Mouse (Mus musculus) mouse trophoblast stem cell (cell line): ENCODE results near the gene Prune1.

Source experiments
- in situ Hi-C, 2 experiments: fragments of 300-500 bp; cut with MseI, MboI; formaldehyde crosslinking; loops; 2 replicates in 1 of 2; 3 replicates in 1 of 2; pipeline ENCODE4 v1.15.1; 2025

The Prune1 gene

DNA sequence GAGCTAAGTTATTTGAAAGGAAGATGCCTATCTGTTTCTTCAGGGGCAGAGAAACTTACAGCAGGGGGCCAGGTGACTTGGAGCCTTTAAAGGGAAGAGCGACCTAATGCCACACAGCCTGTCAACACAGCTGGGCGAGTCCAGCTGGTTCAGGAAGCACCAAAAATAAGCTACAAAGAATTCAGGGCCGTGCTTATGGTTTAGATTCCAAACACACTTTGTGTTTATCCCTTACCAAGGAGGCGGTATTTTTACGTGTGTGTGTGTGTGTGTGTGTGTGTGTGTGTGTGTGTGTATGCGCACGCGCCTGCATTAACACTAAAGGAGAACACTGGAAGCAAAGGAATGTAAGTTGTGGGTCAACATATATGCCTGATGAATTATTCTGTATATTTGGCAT is 1.1 kb downstream of the Prune1 start:
- in situ Hi-C loops = no loop called here

DNA sequence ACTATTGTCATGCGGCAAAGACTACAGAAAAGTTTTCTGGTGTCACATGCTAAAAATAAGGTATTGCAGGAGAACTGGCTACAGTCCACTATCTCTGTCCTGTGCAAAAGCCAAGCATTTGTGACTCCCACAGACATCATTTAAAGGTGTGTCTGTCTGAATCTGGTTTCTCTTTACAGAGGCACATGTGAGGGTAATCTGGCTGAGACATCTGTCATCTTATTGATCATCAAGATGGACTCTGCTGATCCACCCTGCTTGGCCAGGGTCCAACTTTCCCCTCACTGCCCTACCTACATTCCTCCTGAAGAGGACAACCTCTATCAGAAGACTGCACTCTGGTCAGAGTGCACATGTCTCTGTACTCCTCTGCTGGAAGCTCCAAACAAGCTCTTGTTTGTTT is 4.7 kb downstream of the Prune1 start:
- in situ Hi-C loops = no loop called here

DNA sequence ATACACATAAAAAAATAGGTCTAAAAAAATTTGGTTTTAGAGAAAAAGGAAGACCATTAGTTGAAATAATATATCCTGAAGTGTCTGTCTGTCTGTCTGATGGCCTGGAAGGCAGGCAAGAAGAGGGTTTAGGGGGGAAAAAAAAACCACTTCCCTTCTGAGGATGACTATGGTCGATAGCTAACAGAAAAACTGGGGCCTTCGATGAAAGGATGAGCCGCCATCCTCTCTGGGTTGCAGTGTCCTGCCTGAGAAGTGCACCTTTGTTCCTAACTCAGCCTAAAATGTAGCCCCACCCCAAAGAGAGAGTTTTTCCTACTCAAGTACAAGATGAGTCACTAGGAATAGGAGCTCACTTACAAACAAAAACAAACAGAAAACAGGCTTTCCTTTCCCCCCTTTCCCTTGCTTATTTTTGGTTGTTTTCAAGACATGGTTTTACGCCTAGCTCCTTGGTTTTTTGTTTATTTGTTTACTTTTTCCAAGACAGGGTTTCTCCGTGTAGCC is 5.4 kb downstream of the Prune1 start:
- in situ Hi-C loops = no loop called here

DNA sequence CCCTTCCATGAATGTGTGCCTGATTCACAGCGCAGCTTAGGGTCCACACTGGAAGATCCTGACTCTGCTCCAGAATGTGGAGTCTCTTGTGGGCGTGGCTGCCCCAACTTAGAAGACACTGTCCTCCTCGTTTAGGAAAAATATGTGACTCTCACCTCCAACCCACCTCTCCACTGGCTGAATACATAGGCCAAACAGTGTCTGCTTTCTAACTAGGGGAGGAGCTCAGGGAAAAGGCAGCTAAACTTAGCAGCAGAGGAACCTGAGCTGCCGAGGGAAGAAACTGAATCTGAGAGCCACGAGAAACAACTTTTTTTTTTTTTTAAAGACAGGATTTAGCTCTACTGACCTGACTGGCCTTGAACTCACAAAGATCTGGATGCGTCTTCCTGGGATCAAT is 6.7 kb downstream of the Prune1 start:
- in situ Hi-C loops = no loop called here

GRCm38 (mm10) chr3:95274453-95274852 is 7.4 kb downstream of the Prune1 start:
- in situ Hi-C loops = no loop called here

DNA sequence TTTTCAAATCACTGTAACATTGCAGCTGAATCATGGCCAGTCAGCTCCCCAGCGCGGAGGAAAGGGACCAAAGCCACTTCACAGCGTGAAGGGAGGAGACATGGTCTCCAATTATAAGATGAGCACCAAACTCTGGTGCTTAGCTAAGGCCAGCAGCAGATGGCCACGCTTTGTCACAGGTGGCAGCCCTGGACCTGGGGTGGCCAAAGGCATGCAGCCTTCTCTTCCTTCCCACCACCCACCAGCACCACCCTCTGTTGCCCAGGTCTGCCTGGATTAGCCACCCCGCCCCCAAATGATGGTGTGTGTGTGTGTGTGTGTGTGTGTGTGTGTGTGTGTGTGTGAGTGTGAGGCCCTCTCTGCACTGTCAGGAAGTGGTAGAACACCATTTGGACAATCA is 8.4 kb downstream of the Prune1 start:
- in situ Hi-C loops = no loop called here

DNA sequence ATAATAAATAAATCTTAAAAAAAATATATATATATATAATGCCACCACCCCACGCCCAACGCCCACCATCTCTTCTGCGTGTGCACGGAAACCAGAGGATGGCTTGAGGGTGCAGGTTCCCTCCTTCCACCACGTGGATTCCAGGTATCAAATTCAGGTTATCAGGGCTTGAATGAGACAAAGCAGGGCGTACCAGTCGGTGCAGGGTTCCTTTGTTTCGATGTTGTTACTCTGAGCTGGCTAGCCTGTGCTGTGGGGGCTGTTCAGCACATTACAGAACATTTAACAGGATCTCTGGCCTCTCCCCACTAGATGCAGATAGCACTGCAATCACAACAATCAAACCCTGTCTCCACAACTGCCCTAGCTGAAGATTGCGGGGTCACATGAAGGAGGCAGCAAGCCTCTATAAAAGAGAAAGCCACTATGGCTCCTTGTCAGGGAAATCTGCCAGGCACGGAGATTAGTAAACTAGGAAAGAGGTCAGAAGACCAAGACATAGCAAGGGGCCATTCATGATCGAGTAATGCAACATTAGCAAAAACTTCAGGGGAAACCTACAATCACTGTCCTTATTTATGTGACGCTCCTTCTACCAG is 11.0 kb downstream of the Prune1 start:
- in situ Hi-C loops = no loop called here

DNA sequence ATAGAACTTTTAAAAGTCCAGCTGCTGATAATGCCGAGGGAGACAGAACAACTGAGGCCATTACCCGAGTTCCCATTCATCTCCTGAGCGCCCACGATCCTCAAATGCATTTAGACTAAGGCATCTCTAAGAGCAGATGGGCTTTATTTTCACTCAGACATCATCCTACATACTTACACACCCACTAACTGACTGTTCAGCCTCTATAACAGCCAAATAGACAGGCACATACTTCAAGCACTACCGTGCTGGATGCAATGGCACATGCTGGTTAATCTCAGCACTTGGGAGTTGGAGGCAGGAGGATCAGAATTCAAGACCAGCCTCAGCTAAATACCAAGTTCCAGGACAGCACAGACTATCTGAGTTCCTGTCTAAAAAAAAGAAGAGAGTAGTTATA is 12.1 kb downstream of the Prune1 start:
- in situ Hi-C loops = no loop called here

DNA sequence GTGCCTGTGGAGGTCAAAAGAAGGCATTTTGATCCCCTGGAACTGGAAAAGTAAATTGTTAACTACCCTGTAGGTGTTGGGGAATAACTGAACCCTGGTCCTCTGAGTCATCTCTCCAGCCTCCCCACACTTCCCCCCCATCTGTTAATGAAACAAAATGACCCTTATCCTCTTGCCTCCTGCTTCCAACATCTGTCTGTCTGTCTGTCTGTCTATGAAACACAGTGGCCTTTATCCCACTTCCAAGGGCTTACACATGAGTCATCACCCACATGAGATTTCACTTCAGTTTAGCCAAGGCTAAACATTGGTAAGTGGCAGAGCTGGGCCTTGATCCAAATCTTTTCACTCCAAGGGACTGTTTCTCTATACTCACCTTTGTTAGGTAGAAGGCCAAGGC is 14.0 kb downstream of the Prune1 start:
- in situ Hi-C loops = no loop called here

DNA sequence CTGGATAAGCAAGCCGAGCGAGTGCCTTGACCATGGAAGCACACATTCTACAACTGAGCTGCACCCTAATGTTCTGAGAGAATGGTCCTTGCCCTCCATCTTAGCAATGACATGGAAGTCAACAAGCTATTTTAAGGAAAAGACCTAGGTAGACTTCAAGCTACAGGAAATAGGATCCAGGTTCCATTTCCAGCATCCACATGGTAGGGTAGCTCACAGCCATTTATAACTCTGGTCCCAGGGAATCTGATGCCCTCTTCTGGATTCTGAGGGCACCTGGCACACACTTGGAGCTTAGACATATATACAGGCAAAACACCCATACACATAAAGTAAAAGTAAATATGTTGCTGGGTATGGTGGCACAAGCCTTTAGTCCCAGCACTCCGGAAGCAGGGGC is 15.8 kb downstream of the Prune1 start:
- in situ Hi-C loops = no loop called here

DNA sequence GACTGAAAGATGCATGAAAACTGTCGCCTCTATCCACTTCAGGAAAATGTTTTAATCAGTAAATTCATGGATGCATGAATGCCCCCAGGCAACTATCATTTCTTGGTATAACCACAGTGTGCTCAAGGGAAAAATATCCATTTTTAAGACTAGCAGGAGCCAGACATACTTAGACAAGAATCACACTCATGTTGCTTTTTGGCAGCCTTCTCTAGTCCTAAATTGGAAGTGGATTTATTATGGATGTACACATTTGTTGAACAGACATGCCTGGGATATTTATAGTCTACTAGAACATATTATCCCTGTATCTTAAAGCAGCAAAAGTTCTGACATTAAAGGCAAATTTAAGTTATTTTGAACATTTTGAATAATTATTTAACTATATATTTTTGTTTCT is 17.2 kb downstream of the Prune1 start:
- in situ Hi-C loops = no loop called here

- in situ Hi-C loops = no loop called here
Measured at GRCm38 (mm10) chr3:95263089-95263739, 18.7 kb downstream of the Prune1 start.

- in situ Hi-C loops = no loop called here
Measured at GRCm38 (mm10) chr3:95261975-95262374, 19.9 kb downstream of the Prune1 start.

DNA sequence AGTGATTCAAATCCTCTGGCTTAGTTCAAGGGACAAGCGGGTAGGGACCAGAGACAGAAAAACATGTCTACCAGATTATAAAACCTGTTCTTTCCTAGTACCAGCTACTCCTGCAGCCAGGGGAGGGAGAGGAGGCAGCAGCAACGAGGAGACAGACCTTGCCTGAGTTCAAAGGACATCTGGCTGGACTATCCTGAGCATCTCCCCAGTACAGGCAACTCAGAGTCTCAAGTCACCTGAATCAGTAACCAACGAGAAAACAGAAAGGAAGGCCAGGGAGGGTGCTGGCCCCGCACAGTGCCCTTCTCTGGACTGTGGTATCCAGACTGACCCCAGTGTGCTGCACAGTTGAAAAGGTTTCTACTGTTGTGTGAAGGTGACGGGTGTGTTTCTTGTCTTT is 24.9 kb downstream of the Prune1 start:
- in situ Hi-C loops = no loop called here

DNA sequence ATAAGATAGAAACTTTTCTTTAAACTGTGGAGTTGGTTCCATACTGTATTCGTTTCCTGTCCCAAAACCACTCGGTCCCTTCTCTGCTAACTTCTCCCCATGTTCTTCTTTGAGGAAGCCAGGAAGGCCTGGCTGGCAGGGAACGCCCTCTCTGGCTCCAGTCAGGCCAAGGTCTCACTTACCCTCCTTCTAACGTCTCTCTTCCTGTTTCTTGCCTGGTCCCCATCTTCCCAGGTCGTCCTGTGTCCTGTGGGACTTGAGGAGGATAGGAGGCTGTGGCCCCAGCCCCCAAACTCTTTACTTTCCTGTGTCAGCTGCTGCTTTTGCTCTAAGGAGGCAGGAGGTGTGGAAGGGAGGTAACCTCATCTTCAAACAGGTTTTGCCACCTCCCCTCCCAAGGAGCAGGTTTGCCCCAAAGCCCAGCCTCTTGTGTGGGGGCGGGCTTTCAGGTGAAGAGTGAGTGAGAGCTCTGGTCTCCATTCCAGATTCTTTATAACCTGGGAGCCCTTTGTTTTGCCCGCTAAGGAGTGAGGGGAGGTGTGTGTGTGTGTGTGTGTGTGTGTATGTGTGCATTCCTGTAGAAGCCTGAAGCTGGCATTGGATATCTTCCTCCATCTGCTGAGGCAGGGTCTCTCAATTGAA is 31.0 kb downstream of the Prune1 start, which contains the start of gene Bnipl:
Bnipl (minus strand) TSS at position 411 of the 642 bp plus-strand sequence.
- in situ Hi-C loops = no loop called here

- in situ Hi-C loops = no loop called here
Measured at GRCm38 (mm10) chr3:95250361-95250760, 31.5 kb downstream of the Prune1 start.

DNA sequence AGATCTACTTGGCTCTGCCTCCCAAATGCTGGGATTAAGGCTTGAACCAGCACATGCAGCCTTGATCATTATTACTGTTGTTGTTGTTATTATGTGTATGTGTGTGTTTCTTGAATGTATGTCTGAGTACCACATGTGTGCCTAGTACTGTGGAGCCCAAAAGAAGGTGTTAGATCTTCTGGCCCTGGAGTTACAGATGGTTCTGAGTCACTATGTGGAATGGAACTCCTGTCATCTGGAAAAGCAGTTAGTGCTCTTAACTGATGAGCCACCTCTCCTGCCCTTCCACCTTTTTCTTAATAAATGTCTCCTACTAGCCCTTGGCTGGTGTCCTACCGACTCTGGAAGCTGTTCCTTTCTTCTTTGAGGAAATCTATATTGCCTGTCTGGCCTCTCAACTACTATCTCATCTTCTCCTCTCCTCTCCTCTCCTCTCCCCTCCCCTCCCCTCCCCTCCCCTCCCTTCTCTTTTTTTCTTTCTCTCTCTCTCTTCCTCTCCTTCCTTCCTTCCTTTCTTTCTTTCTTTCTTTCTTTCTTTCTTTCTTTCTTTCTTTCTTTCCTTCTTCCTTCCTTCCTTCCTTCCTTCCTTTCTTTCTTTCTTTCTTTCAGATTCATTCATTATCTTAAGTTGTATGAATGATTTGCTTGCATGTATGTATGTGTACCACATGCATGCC is 34.1 kb downstream of the Prune1 start:
- in situ Hi-C loops = no loop called here

DNA sequence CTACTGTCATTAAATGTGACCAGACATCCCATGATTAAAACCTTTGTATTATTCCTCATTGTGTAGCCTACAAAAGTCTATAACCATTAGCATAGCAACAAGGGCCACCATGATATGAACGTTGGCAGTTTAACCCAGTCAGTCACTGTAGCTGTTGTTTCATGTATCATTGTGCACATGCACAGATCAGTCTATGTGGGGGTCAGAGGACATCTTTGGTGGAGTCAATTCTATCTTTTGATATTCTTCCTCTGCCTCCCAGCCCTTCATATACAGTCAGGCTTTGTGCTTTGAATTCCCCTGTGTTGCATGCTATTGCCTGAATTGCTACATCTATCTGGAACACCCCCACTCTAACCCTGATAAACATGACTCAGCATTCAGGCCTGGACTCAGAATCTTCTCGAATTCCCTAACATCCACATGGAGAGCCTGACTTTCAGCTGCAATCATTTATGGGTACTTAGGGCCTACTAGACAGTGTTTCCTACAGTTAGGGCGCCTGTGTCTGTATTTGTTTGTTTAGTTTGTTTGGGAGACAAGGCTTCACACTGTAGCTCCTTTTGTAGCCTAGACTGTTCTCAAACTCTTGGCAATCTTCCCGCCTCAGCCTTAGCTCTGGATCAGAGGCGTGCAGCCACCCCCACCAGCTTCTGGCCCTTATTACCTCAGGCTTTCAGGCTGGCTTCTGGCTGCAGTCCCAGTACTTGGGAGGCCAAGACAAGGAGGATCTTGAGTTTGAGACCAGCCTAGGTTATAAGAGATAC is 35.2 kb downstream of the Prune1 start:
- in situ Hi-C loops = no loop called here

- in situ Hi-C loops = no loop called here
Measured at GRCm38 (mm10) chr3:95243086-95243485, 38.8 kb downstream of the Prune1 start.

DNA sequence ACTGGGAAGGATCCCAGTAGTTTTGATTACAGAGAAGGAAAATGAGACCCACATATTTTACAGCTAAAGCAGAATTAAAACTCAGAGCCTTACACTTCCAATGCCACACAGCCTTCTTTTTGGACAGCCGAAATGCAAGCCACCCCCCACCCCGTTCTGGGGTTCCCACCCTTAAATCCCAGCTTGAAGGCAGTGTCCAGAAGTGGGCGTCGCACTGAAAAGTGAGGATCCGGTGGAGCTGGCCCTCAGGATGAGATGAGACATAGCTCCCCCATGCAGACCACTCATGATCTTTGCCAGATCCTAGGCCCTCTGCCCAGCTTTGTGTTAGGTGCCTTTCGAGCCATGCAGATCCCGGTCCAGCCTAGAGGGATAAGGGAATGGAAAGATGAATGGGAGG is 40.4 kb downstream of the Prune1 start, which contains the start of gene Gm128:
Gm128 (minus strand) TSS at position 101 of the 400 bp plus-strand sequence.
- in situ Hi-C loops = no loop called here

DNA sequence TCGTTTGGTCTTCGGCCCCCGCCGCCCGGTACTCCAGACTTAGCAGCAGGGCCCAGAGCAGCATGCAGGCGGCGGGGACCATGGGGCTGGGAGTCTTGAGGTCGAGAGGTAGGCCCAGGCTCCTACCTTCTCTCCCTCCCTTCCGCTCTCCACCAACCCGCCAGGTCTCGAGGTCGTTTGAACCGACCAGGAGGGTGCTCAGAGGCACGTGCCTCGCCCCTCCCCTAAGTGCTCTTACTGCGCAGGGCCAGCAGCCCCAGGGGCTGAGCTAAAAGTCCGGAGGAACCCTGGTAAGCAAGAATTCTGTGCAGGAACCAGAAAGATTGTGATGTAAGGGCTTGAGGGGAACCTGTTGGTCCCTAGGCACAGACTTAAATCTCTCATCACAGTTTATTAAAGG is 41.0 kb downstream of the Prune1 start:
- in situ Hi-C loops = no loop called here

DNA sequence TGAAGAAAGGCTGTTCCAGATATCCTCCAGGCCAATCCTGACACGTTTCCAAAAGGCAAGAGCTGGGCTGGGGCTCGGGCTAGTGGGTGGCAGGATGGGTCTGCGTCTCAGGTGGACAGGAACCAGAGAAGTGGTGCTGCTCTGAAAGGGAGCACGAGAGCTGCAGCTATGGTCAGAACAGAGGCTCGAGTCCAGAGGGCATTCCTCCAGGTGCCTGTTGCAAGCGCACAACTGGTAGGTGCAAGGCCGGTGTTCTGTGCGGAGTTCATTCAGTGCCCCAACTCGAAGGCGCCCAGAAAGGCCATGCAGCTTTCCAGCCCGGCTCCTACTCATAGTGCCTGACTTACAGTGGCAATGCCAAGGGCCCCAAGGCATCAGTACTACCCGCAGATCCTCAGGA is 41.9 kb downstream of the Prune1 start:
- in situ Hi-C loops = no loop called here
